Mouse (Mus musculus): ENCODE results near the gene Cdk5r1. TPM values are rescaled to one million over a fixed set of nuclear protein-coding genes. Genes with fewer than 3 reads are reported as not detected.

Gene Cdk5r1
- polyA plus RNA-seq, 1 experiment from 2014 or later = 54.0 TPM

- 73% methylated on average over 6 of the region's 6 CpGs for WGBS
- no peak for ATAC-seq (ENCODE audit: low FRiP score)
- Histone ChIP-seq H3K9me3 (no peaks in the 10 kb centered on the region), H3K4me1 (peaks cover 78% of the 10 kb centered on the region), H3K36me3 (replicated peaks) (peaks cover 12% of the 10 kb centered on the region; the same call in 1 of the 2 replicates), H3K4me3 (replicated peaks) (no peak overlapping the region), H3K4me2 (peak overlapping the region; percentile 36), H3K27me3 (peaks cover 29% of the 10 kb centered on the region), H3K9ac (peak overlapping the region; percentile 42; the same call in 1 of the 2 replicates), H3K27ac (peak overlapping the region; percentile 75)
Observed at GRCm38 (mm10) chr11:80483536-80484067, 6.8 kb downstream of the Cdk5r1 start.

- Histone ChIP-seq H3K27me3 (peaks cover 25% of the 10 kb centered on the region; the same call in 1 of the 2 replicates), H3K27ac (peak overlapping the region; percentile 75), H3K36me3 (replicated peaks) (peaks cover 10% of the 10 kb centered on the region; the same call in 1 of the 2 replicates), H3K9me3 (no peaks in the 10 kb centered on the region), H3K9ac (peak overlapping the region; percentile 42; the same call in 1 of the 2 replicates), H3K4me2 (peak overlapping the region; percentile 36), H3K4me1 (peaks cover 78% of the 10 kb centered on the region), H3K4me3 (replicated peaks) (no peak overlapping the region)
- peak; percentile 86 for ATAC-seq (ENCODE audit: low FRiP score)
- WGBS = 26% methylated on average over 12 of the region's 12 CpGs
Observed at GRCm38 (mm10) chr11:80484191-80484791, 7.5 kb downstream of the Cdk5r1 start.

GRCm38 (mm10) chr11:80485120-80485551 is 8.3 kb downstream of the Cdk5r1 start:
- no peak for ATAC-seq (ENCODE audit: low FRiP score)
- 74% methylated on average over 9 of the region's 9 CpGs for WGBS
- Histone ChIP-seq H3K4me1 (peaks cover 78% of the 10 kb centered on the region), H3K4me3 (replicated peaks) (no peak overlapping the region), H3K36me3 (replicated peaks) (peaks cover 2% of the 10 kb centered on the region; the same call in 1 of the 2 replicates), H3K27me3 (peaks cover 25% of the 10 kb centered on the region; the same call in 1 of the 2 replicates), H3K9me3 (no peaks in the 10 kb centered on the region), H3K4me2 (no peak overlapping the region), H3K27ac (no peak overlapping the region), H3K9ac (no peak overlapping the region)

- WGBS = 88% methylated on average over 10 of the region's 10 CpGs
- Histone ChIP-seq H3K27me3 (peaks cover 25% of the 10 kb centered on the region; the same call in 1 of the 2 replicates), H3K36me3 (replicated peaks) (peaks cover 2% of the 10 kb centered on the region; the same call in 1 of the 2 replicates), H3K4me1 (peaks cover 76% of the 10 kb centered on the region), H3K4me2 (no peak overlapping the region), H3K4me3 (replicated peaks) (no peak overlapping the region), H3K9ac (no peak overlapping the region), H3K9me3 (no peaks in the 10 kb centered on the region), H3K27ac (no peak overlapping the region)
- ATAC-seq (ENCODE audit: low FRiP score) = no peak
Observed at GRCm38 (mm10) chr11:80485622-80486206, 8.9 kb downstream of the Cdk5r1 start.

- H3K4me3 ChIP-seq (replicated peaks) = no peak overlapping the region
- peaks cover 60% of the 10 kb centered on the region for H3K4me1 ChIP-seq
- no peak overlapping the region for H3K4me2 ChIP-seq
- WGBS = 70% methylated on average over 15 of the region's 15 CpGs
- no peak overlapping the region for H3K9ac ChIP-seq
- peaks cover under 1% of the 10 kb centered on the region; the same call in 1 of the 2 replicates for H3K36me3 ChIP-seq (replicated peaks)
- peaks cover 16% of the 10 kb centered on the region; the same call in 1 of the 2 replicates for H3K27me3 ChIP-seq
- H3K27ac ChIP-seq = no peak overlapping the region
- H3K9me3 ChIP-seq = no peaks in the 10 kb centered on the region
- no peak for ATAC-seq (ENCODE audit: low FRiP score)
Observed at GRCm38 (mm10) chr11:80487904-80488587, 11.2 kb downstream of the Cdk5r1 start.

- H3K4me2 ChIP-seq = no peak overlapping the region
- H3K4me1 ChIP-seq = peaks cover 47% of the 10 kb centered on the region
- peaks cover 15% of the 10 kb centered on the region; the same call in 1 of the 2 replicates for H3K27me3 ChIP-seq
- no peaks in the 10 kb centered on the region for H3K36me3 ChIP-seq (replicated peaks)
- H3K9me3 ChIP-seq = no peaks in the 10 kb centered on the region
- ATAC-seq (ENCODE audit: low FRiP score) = 0 out of 2 replicates have a peak, but pooled peaks have one; percentile 39
- 54% methylated on average over 12 of the region's 12 CpGs for WGBS
- H3K4me3 ChIP-seq (replicated peaks) = no peak overlapping the region
- no peak overlapping the region for H3K9ac ChIP-seq
- H3K27ac ChIP-seq = peak overlapping the region; percentile 59
Observed at GRCm38 (mm10) chr11:80489172-80489881, 12.5 kb downstream of the Cdk5r1 start.

GRCm38 (mm10) chr11:80489882-80490196 is 13.0 kb downstream of the Cdk5r1 start:
- no peaks in the 10 kb centered on the region for H3K36me3 ChIP-seq (replicated peaks)
- no peak overlapping the region for H3K4me2 ChIP-seq
- H3K27ac ChIP-seq = peak overlapping the region; percentile 59
- H3K9me3 ChIP-seq = no peaks in the 10 kb centered on the region
- no peak overlapping the region for H3K4me3 ChIP-seq (replicated peaks)
- no peak for ATAC-seq (ENCODE audit: low FRiP score)
- H3K4me1 ChIP-seq = peaks cover 43% of the 10 kb centered on the region
- peaks cover 15% of the 10 kb centered on the region; the same call in 1 of the 2 replicates for H3K27me3 ChIP-seq
- 55% methylated on average over 5 of the region's 5 CpGs for WGBS
- H3K9ac ChIP-seq = no peak overlapping the region

GRCm38 (mm10) chr11:80490831-80491230 is 14.0 kb downstream of the Cdk5r1 start:
- 80% methylated on average over 10 of the region's 10 CpGs for WGBS

GRCm38 (mm10) chr11:80493186-80493585 is 16.4 kb downstream of the Cdk5r1 start:
- Histone ChIP-seq H3K36me3 (replicated peaks) (no peaks in the 10 kb centered on the region), H3K27ac (no peak overlapping the region), H3K9me3 (no peaks in the 10 kb centered on the region), H3K27me3 (no peaks in the 10 kb centered on the region), H3K9ac (no peak overlapping the region), H3K4me2 (no peak overlapping the region), H3K4me1 (peaks cover 29% of the 10 kb centered on the region), H3K4me3 (replicated peaks) (no peak overlapping the region)
- ATAC-seq (ENCODE audit: low FRiP score) = no peak
- WGBS = 95% methylated on average over 5 of the region's 5 CpGs

More at GRCm38 (mm10) chr11:80490831-80491230, 14.0 kb downstream of the Cdk5r1 start:
- no peak overlapping the region for H3K27ac ChIP-seq
- H3K4me3 ChIP-seq (replicated peaks) = no peak overlapping the region
- no peaks in the 10 kb centered on the region for H3K9me3 ChIP-seq
- H3K4me2 ChIP-seq = no peak overlapping the region
- peaks cover 39% of the 10 kb centered on the region for H3K4me1 ChIP-seq
- no peak overlapping the region for H3K9ac ChIP-seq
- peaks cover 13% of the 10 kb centered on the region; the same call in 1 of the 2 replicates for H3K27me3 ChIP-seq
- no peaks in the 10 kb centered on the region for H3K36me3 ChIP-seq (replicated peaks)
- no peak for ATAC-seq (ENCODE audit: low FRiP score)

GRCm38 (mm10) chr11:80494852-80495251 is 18.0 kb downstream of the Cdk5r1 start:
- Histone ChIP-seq H3K27me3 (no peaks in the 10 kb centered on the region), H3K27ac (no peak overlapping the region), H3K36me3 (replicated peaks) (no peaks in the 10 kb centered on the region), H3K9ac (no peak overlapping the region), H3K4me3 (replicated peaks) (no peak overlapping the region), H3K4me1 (peaks cover 29% of the 10 kb centered on the region), H3K9me3 (no peaks in the 10 kb centered on the region), H3K4me2 (no peak overlapping the region)
- 73% methylated on average over 9 of the region's 9 CpGs for WGBS
- ATAC-seq (ENCODE audit: low FRiP score) = no peak

GRCm38 (mm10) chr11:80495972-80496371 is 19.1 kb downstream of the Cdk5r1 start:
- H3K36me3 ChIP-seq (replicated peaks) = no peaks in the 10 kb centered on the region
- no peaks in the 10 kb centered on the region for H3K27me3 ChIP-seq
- no peak overlapping the region for H3K27ac ChIP-seq
- no peak overlapping the region for H3K4me2 ChIP-seq
- WGBS = 95% methylated on average over 6 of the region's 6 CpGs
- ATAC-seq (ENCODE audit: low FRiP score) = no peak
- peaks cover 30% of the 10 kb centered on the region for H3K4me1 ChIP-seq
- no peak overlapping the region for H3K4me3 ChIP-seq (replicated peaks)
- H3K9ac ChIP-seq = no peak overlapping the region
- H3K9me3 ChIP-seq = no peaks in the 10 kb centered on the region

GRCm38 (mm10) chr11:80496640-80497039 is 19.8 kb downstream of the Cdk5r1 start:
- Histone ChIP-seq H3K4me3 (replicated peaks) (no peak overlapping the region), H3K27ac (no peak overlapping the region), H3K4me2 (no peak overlapping the region), H3K9me3 (no peaks in the 10 kb centered on the region), H3K4me1 (peaks cover 28% of the 10 kb centered on the region), H3K9ac (no peak overlapping the region), H3K36me3 (replicated peaks) (no peaks in the 10 kb centered on the region), H3K27me3 (no peaks in the 10 kb centered on the region)
- ATAC-seq (ENCODE audit: low FRiP score) = no peak
- 85% methylated on average over 1 of the region's 1 CpGs for WGBS
